Mouse (Mus musculus): Measurements from ENCODE around the gene Hypm.

- TF ChIP-seq POLR2A (IDR thresholded peaks at IDR 0.05; ENCODE audit: insufficient read length, low read depth) (no peak), CEBPB (IDR thresholded peaks at IDR 0.05; ENCODE audit: insufficient read depth, poor library complexity, severe bottlenecking) (no peak), TCF12 (IDR thresholded peaks at IDR 0.05; ENCODE audit: insufficient read depth, poor library complexity, severe bottlenecking) (no peak), POLR2AphosphoS2 (IDR thresholded peaks at IDR 0.05; ENCODE audit: insufficient read length, low read depth) (no peak), USF1 (IDR thresholded peaks at IDR 0.05; ENCODE audit: low read depth) (no peak), REST (IDR thresholded peaks at IDR 0.05; ENCODE audit: insufficient read depth, insufficient read length) (no peak), MAX (IDR thresholded peaks at IDR 0.05; ENCODE audit: low read depth) (no peak)
These were observed 38.6 kb downstream of the Hypm start, which contains the start of gene Sytl5 for GRCm38 (mm10) chrX:9885322-9885721.

Data from myocyte (in vitro differentiated cells).